Mouse (Mus musculus) cerebellum, adult 2 months (tissue): ENCODE data around the gene Zfp536.

Source experiments
- CTCF ChIP-seq: fragments of 200-500 bp; IDR thresholded peaks from 2 replicates; pipeline ENCODE4 v1.5.1; 2011; ENCODE audit warnings: low read depth, mild to moderate bottlenecking, control low read depth, low read length, moderate library complexity, borderline replicate concordance; ENCODE audit not compliant: insufficient read depth
- POLR2A ChIP-seq: fragments of 200-500 bp; IDR thresholded peaks from 2 replicates; pipeline ENCODE4 v1.6.1; 2011; ENCODE audit warnings: low read length, control low read depth, borderline replicate concordance; ENCODE audit not compliant: insufficient read depth

GRCm38 (mm10) chr7:37471726-37472125 lies 301.7 kb downstream of the Zfp536 start:
- TF ChIP-seq CTCF (peak; percentile 29; the same call in 1 of the 2 replicates), POLR2A (no peak)
